Comparison of ENCODE assay signal across 27 mouse cellular contexts in the genomic region with DNA sequence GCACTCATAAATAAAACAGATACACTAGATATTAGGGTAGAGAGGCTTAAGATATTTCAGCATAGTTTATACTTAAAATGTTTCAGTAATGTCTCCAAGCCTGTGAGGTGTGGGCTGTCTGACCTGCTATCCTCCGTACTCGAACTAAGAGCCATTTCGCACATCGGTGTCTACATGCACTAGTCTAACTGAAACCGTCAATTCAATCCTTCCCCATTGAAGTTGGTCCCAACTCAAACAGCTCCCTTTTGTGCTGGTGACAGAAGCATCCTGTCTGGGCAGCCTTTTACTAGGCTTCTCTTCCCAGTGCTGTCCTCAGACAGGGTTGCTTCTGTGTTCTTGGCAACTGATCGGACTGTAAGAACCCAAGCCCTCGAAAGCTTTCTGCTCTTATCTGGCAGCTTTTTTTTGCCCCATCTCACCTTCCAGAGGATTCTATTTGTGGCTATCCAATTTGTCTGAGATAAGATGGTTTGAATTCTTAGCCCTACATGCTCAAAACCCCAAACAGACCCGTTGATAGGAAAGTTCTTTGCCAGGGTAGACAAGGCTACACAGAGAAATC. TPM values are rescaled to one million over a fixed set of nuclear protein-coding genes. Genes with fewer than 3 reads are reported as not detected.
DNase-seq lines count a peak whose midpoint lies in the region; ATAC-seq and TF ChIP-seq lines count a peak whose summit lies in the region.
"Had no signal": no experiment of that assay in that cellular context is flagged by ENCODE, and none has a peak within 500 bp of the region (broad histone marks: within the 10 kb centered on the region; RNA-seq: fewer than 3 reads in every experiment).

No protein-coding gene starts in this region.

- 73% methylated on average over 8 of the region's 8 CpGs for WGBS in midbrain, postnatal 0 days
- WGBS in midbrain, embryonic 13.5 days, result 82% methylated on average over 8 of the region's 8 CpGs
- WGBS in heart, embryonic 15.5 days, result 41% methylated on average over 8 of the region's 8 CpGs

- H3K9ac ChIP-seq in midbrain, postnatal 0 days (replicated peaks; ENCODE audit: low read length, poor library complexity, severe bottlenecking), result no peak overlapping the region
- no peak overlapping the region for H3K9ac ChIP-seq in midbrain, embryonic 13.5 days (replicated peaks)
- no peak overlapping the region for H3K9ac ChIP-seq in heart, embryonic 15.5 days
- H3K9ac ChIP-seq: forebrain, embryonic 13.5 days; hindbrain, embryonic 13.5 days; midbrain, embryonic 15.5 days had no signal

- no peaks in the 10 kb centered on the region for H3K4me1 ChIP-seq in midbrain, postnatal 0 days (ENCODE audit: insufficient read depth, low read length)
- H3K4me1 ChIP-seq in midbrain, embryonic 13.5 days (replicated peaks), result no peaks in the 10 kb centered on the region
- peaks cover 24% of the 10 kb centered on the region for H3K4me1 ChIP-seq in heart, embryonic 15.5 days (replicated peaks)
- H3K4me1 ChIP-seq: embryonic facial prominence, embryonic 10.5 days; forebrain, embryonic 13.5 days; hindbrain, embryonic 13.5 days; megakaryocyte, embryonic 14.5 days; midbrain, embryonic 15.5 days had no signal

- no peak overlapping the region for H3K27ac ChIP-seq in midbrain, postnatal 0 days (ENCODE audit: low read depth, low read length)
- H3K27ac ChIP-seq in midbrain, embryonic 13.5 days, result no peak overlapping the region
- peak overlapping the region; percentile 77 for H3K27ac ChIP-seq in heart, embryonic 15.5 days
- H3K27ac ChIP-seq: embryonic facial prominence, embryonic 10.5 days; forebrain, embryonic 13.5 days; hindbrain, embryonic 13.5 days; left cerebral cortex, adult 2 months; midbrain, embryonic 15.5 days had no signal

- no peak overlapping the region for H3K4me2 ChIP-seq in midbrain, postnatal 0 days (ENCODE audit: low read depth, low read length, poor library complexity, severe bottlenecking)
- H3K4me2 ChIP-seq in midbrain, embryonic 13.5 days (replicated peaks), result no peak overlapping the region
- peak overlapping the region; percentile 21 for H3K4me2 ChIP-seq in heart, embryonic 15.5 days
- H3K4me2 ChIP-seq: forebrain, embryonic 13.5 days; hindbrain, embryonic 13.5 days; liver, embryonic 11.5 days; midbrain, embryonic 15.5 days had no signal

- no peaks in the 10 kb centered on the region for H3K9me3 ChIP-seq in midbrain, postnatal 0 days (ENCODE audit: low read length)
- no peaks in the 10 kb centered on the region for H3K9me3 ChIP-seq in midbrain, embryonic 13.5 days
- no peaks in the 10 kb centered on the region for H3K9me3 ChIP-seq in heart, embryonic 15.5 days (replicated peaks)
- H3K9me3 ChIP-seq: embryonic facial prominence, embryonic 10.5 days; forebrain, embryonic 13.5 days; hindbrain, embryonic 13.5 days; megakaryocyte, embryonic 14.5 days; midbrain, embryonic 15.5 days had no signal

- peaks cover 29% of the 10 kb centered on the region for H3K36me3 ChIP-seq in midbrain, postnatal 0 days (ENCODE audit: insufficient read depth, low read length)
- peaks cover 44% of the 10 kb centered on the region for H3K36me3 ChIP-seq in midbrain, embryonic 13.5 days
- peaks cover 31% of the 10 kb centered on the region for H3K36me3 ChIP-seq in heart, embryonic 15.5 days

- TF ChIP-seq CTCF in midbrain, postnatal 0 days (IDR thresholded peaks at IDR 0.05), result no peak

- DNase-seq in embryo, embryonic 10.5 days (ENCODE audit: low spot score), result peak; percentile 7
- DNase-seq in embryo, embryonic 11 days, result no peak
- DNase-seq in midbrain, postnatal 0 days (ENCODE audit: low spot score), result peak; percentile 10
- DNase-seq in retina, embryonic 14.5 days (ENCODE audit: low spot score), result no peak
- DNase-seq in cerebellum, postnatal 25 days, result no peak
- DNase-seq: adrenal gland, postnatal 14 days; cerebellum, adult 11 months; gastrocnemius, postnatal 36 days; kidney, postnatal 36 days; left cerebral cortex, postnatal 4 days; lung, adult 18-20 months; lung, postnatal 14 days; retina, postnatal 1 day; thymus, postnatal 14 days had no signal

- H3K4me3 ChIP-seq in midbrain, postnatal 0 days (ENCODE audit: low read depth, low read length), result no peak overlapping the region
- H3K4me3 ChIP-seq in midbrain, embryonic 13.5 days (replicated peaks), result no peak overlapping the region
- no peak overlapping the region for H3K4me3 ChIP-seq in heart, embryonic 15.5 days
- H3K4me3 ChIP-seq: embryonic facial prominence, embryonic 10.5 days; forebrain, embryonic 13.5 days; hindbrain, embryonic 13.5 days; left cerebral cortex, adult 2 months; megakaryocyte, embryonic 14.5 days; midbrain, embryonic 15.5 days had no signal

- H3K27me3 ChIP-seq in midbrain, postnatal 0 days (ENCODE audit: insufficient read depth, low read length), result no peaks in the 10 kb centered on the region
- no peaks in the 10 kb centered on the region for H3K27me3 ChIP-seq in midbrain, embryonic 13.5 days
- no peaks in the 10 kb centered on the region for H3K27me3 ChIP-seq in heart, embryonic 15.5 days
- H3K27me3 ChIP-seq: forebrain, embryonic 13.5 days; hindbrain, embryonic 13.5 days; megakaryocyte, embryonic 14.5 days; midbrain, embryonic 15.5 days had no signal

- ATAC-seq in midbrain, postnatal 0 days (ENCODE audit: low FRiP score), result no peak
- no peak for ATAC-seq in midbrain, embryonic 13.5 days
- ATAC-seq in heart, embryonic 15.5 days (replicated peaks; ENCODE audit: insufficient number of reproducible peaks, insufficient read depth, low FRiP score, low read depth), result 0 out of 2 replicates have a peak, but pooled peaks have one; percentile 31
- ATAC-seq in granulocyte monocyte progenitor cell, adult 5-6 weeks (replicated peaks; ENCODE audit: poor library complexity, severe bottlenecking), result no peak
- ATAC-seq: activated CD4-positive, CD25-positive, alpha-beta regulatory T cell, adult 4 months; forebrain, embryonic 13.5 days; intestine, embryonic 16.5 days; midbrain, embryonic 15.5 days had no signal

RNA-seq across cellular contexts. Expression of a gene that starts 22.6 kb away (rescaled TPM):
- 94.9 and 116 TPM in 2 replicates for total RNA-seq in midbrain, postnatal 0 days (2014; rRNA removed)
- 170 and 184 TPM in 2 replicates for polyA plus RNA-seq in midbrain, postnatal 0 days (2015; fragmentation: Nextera tagmentation; extraction: Ambion mirVana)
- 370 and 402 TPM in 2 replicates for polyA plus RNA-seq in midbrain, embryonic 13.5 days (2015; fragmentation: Nextera tagmentation; extraction: Ambion mirVana)
- polyA plus RNA-seq in heart, embryonic 15.5 days (2015; fragmentation: Nextera tagmentation; extraction: Ambion mirVana), result 136 and 143 TPM in 2 replicates
- total RNA-seq in granulocyte monocyte progenitor cell, adult 5-6 weeks (2014; fragmentation: Nextera tagmentation), result 91.7 and 118 TPM in 2 replicates
- 256 and 293 TPM in 2 replicates for total RNA-seq in granulocyte monocyte progenitor cell, adult 5-6 weeks (2017)

RNA-seq across cellular contexts. Expression of a gene that starts 35.7 kb away (rescaled TPM):
- 10.6 and 11.6 TPM in 2 replicates for total RNA-seq in midbrain, postnatal 0 days (2014; rRNA removed)
- polyA plus RNA-seq in midbrain, postnatal 0 days (2015; fragmentation: Nextera tagmentation; extraction: Ambion mirVana), result 13.6 and 14.4 TPM in 2 replicates
- 2.4 TPM in 2 replicates for polyA plus RNA-seq in midbrain, embryonic 13.5 days (2015; fragmentation: Nextera tagmentation; extraction: Ambion mirVana)
- 2.1 and 3.1 TPM in 2 replicates for polyA plus RNA-seq in heart, embryonic 15.5 days (2015; fragmentation: Nextera tagmentation; extraction: Ambion mirVana)
- total RNA-seq in granulocyte monocyte progenitor cell, adult 5-6 weeks (2014; fragmentation: Nextera tagmentation), result not detected in 2 replicates
- not detected in 2 replicates for total RNA-seq in granulocyte monocyte progenitor cell, adult 5-6 weeks (2017)

RNA-seq across cellular contexts. Expression of a gene that starts 53.3 kb away (rescaled TPM):
- total RNA-seq in midbrain, postnatal 0 days (2014; rRNA removed), result not detected in 2 replicates
- not detected in 2 replicates for polyA plus RNA-seq in midbrain, postnatal 0 days (2015; fragmentation: Nextera tagmentation; extraction: Ambion mirVana)
- not detected in 2 replicates for polyA plus RNA-seq in midbrain, embryonic 13.5 days (2015; fragmentation: Nextera tagmentation; extraction: Ambion mirVana)
- 0.34 and 0.67 TPM in 2 replicates for polyA plus RNA-seq in heart, embryonic 15.5 days (2015; fragmentation: Nextera tagmentation; extraction: Ambion mirVana)
- total RNA-seq in granulocyte monocyte progenitor cell, adult 5-6 weeks (2014; fragmentation: Nextera tagmentation), result not detected in 2 replicates
- total RNA-seq in granulocyte monocyte progenitor cell, adult 5-6 weeks (2017), result 0.34 TPM in 1 of 2 replicates, not detected in the other
- total RNA-seq: gastrocnemius, postnatal 36 days; left cerebral cortex, adult 2 months; left cerebral cortex, postnatal 4 days had no signal
- polyA plus RNA-seq: forebrain, embryonic 13.5 days; hindbrain, embryonic 13.5 days; kidney, embryonic 14.5 days; midbrain, embryonic 15.5 days had no signal

Comparison
In these comparisons a context has a peak if more than half of its experiments do, and no peak if none do; other contexts are left out.
1. DNase-seq: peak in embryo, embryonic 10.5 days (single experiment) and midbrain, postnatal 0 days (single experiment); none in embryo, embryonic 11 days (single experiment), retina, embryonic 14.5 days (single experiment) and cerebellum, postnatal 25 days (0 of 2).